Mouse (Mus musculus) CD4-positive helper T cell, adult 2 months (primary cell): ENCODE results near the gene Aldh1a1.
"Not testable (repeated sequence)": the region's sequence is repeated elsewhere in the genome, so short reads cannot be mapped to it uniquely, and the experiment has no call there.

Experiments used
- DNase-seq: peaks from one replicate; pipeline ENCODE4 v3.0.0-alpha.2; 2012; ENCODE audit warnings: low read depth, missing footprints, low spot score

The Aldh1a1 gene

DNA sequence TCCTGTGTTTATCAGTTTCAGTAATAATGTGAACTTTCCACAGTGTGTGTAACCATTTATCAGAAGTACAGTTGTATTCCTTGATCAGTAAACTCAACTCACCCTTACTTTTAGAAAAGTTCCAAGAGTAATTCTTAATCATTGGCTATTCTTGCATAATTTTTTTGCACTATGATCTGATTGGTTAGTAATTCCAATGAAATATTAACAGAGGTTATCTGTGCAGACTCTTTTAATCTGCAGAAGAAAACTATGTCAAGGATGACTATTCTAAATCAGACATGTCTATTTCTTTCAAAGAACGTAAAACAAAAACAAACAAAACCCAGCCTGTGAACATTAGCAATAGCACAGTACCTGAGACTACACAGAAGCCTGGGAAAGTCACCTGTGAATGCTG is 62.9 kb downstream of the Aldh1a1 start:
- no peak for DNase-seq

DNA sequence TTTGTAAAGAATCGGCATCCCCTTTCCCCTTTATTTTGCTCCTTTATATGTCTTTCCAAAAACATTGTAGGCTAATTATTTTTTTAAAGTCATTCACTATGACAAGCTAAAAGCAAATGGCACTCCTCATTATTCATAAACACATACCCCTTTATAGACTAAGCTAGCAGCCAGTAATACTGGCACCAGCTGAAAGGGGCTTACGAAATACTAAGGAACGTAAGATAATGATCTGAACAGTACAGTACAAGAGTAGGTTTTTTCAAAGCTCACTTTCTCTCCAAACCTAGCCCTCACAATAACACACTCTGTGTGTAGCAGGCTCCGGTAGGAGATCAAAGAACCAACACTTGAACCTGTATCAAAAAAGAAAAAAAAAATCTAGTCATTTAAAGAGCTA is 64.7 kb downstream of the Aldh1a1 start:
- DNase-seq: no peak

- DNase-seq: no peak
These were observed 65.6 kb downstream of the Aldh1a1 start for GRCm38 (mm10) chr19:20558069-20558468.

DNA sequence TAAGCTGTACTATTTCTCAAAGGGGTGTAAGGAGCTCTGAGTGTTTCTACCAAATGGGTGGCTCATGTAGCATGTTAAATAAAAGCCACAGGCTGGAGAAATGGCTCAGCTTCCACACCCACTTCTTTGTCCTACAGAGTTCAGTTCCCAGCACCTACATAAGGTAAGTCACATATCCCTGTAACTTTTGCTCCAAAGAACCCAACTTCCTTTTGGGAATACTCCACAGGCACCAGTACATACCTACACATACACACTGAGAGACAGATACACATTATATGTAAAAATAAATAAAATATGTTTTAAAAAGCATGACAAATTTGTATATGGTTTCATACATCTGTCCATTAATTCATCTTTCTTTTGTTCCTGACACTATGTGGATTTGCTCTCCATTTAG is 66.0 kb downstream of the Aldh1a1 start:
- no peak for DNase-seq

- DNase-seq: no peak
These were observed 66.4 kb downstream of the Aldh1a1 start for GRCm38 (mm10) chr19:20558952-20559351.

- no peak for DNase-seq
These were observed 67.4 kb downstream of the Aldh1a1 start for GRCm38 (mm10) chr19:20559952-20560351.

- no peak for DNase-seq
These were observed 69.9 kb downstream of the Aldh1a1 start for GRCm38 (mm10) chr19:20562396-20562795.

GRCm38 (mm10) chr19:20566294-20566693 is 73.8 kb downstream of the Aldh1a1 start:
- DNase-seq: no peak

DNA sequence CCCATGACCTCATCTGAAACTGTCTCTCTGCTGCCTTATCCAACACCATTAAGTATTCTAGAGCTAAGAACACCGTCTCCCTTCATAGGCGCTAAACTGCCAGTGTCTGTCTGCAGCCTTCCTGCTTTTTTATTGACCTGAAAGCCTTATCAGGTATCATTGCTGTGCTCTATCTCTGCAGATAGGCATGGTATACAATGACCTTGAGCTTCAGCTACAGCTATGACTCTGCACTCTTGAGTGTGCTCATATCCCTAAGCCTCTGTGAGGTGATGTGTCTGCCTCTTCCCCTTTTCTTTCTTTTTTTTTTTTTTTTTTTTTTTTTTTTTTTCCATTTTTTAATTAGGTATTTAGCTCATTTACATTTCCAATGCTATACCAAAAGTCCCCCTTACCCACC is 74.5 kb downstream of the Aldh1a1 start:
- no peak for DNase-seq

- no peak for DNase-seq
These were observed 84.5 kb downstream of the Aldh1a1 start for GRCm38 (mm10) chr19:20576984-20577383.

DNA sequence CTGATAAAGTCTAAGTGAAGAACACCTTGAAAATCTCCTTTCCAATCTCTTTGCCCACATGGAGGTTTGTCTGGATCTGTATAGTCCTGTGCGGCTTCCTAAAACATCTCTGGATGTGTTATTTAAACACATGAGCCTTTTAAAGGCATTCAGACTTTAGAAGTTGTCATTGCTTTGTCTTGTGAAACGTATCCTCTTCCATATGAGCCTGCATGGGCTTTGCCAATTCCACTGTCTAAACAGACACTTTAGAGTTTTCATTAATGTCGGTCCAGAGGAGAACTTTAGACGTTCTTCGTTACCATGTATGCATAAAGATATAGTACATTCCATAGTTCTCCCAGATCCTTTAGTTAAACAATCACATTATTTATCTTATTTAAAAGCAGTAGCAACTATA is 84.9 kb downstream of the Aldh1a1 start:
- no peak for DNase-seq

DNA sequence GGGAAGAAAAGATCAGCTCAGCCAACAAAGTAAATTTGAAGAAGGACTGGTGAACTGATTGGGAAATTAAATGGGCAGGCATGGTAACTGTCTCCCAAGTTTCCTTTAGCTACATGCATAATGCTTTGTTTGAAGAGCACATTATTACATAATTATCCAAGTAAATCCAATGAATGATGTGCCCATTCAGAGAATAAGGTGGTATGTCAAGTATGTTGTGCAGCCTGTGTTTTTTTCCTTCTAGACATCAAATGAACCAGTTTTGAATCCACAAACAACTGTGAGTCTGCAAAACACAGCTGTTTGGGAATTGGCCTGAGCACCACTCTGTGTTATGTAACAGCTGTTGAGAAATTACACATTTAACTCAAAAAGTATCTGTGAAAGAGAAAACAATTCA is 107.4 kb downstream of the Aldh1a1 start:
- no peak for DNase-seq

- DNase-seq: no peak
These were observed 109.2 kb downstream of the Aldh1a1 start for GRCm38 (mm10) chr19:20601739-20602138.

- DNase-seq: no peak
These were observed 110.7 kb downstream of the Aldh1a1 start for GRCm38 (mm10) chr19:20603212-20603611.

- DNase-seq: no peak
These were observed 111.4 kb downstream of the Aldh1a1 start for GRCm38 (mm10) chr19:20603866-20604265.

DNA sequence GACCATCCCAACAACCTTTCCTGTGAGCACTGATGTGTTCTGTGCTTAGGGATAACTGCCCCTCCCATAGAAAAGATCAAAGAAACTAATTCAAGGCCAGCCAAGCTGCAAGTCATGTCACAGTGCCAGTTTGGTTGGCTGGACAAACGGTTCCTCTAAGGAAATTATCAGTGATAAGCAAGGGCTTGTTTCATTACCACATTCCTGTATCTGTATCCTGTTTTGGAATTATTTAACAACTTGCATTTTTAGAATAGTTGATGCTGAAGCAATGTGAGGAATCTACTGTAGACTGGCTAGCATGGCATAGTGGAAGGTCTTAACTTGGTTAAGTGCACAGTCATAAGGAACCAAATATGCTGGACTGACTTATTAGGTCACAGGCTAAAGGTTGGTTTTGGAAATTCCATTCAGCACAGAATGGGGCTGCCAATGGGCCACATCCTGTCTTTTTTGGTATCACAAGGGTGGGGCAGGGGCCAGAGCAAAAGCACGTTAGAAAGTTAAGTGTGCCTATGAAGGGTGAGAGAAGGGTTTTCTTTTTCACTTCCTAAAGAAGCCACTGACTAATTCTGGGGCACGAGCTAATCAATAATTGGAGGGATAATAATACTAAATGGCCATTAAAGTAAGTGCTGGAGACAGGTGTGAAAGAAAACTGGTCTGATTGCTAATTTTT is 121.9 kb downstream of the Aldh1a1 start:
- no peak for DNase-seq

GRCm38 (mm10) chr19:20622434-20622833 is 129.9 kb downstream of the Aldh1a1 start:
- DNase-seq: no peak

DNA sequence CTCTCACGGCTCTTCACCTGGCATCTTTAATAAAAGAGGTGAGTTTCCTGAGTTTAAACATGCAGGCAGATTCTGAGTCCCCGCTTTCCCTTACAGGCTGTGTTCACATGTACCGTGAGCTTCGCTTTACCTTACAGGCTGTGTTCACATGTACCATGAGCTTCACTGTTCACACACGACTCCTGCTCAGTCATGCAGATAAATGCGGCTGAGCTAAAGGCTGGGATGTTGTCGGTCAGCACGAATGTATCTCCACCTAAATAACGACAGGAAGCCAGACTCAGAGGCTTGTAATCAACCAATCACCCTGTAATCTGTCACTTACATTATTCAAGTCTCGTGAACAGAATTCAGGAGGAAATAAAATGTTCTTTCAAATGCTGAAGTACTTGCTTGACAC is 130.9 kb downstream of the Aldh1a1 start:
- DNase-seq: no peak

GRCm38 (mm10) chr19:20631020-20631419 is 138.5 kb downstream of the Aldh1a1 start:
- no peak for DNase-seq

- no peak for DNase-seq
These were observed 141.6 kb downstream of the Aldh1a1 start for GRCm38 (mm10) chr19:20633876-20634691.

GRCm38 (mm10) chr19:20644346-20644745 is 151.8 kb downstream of the Aldh1a1 start:
- no peak for DNase-seq

DNA sequence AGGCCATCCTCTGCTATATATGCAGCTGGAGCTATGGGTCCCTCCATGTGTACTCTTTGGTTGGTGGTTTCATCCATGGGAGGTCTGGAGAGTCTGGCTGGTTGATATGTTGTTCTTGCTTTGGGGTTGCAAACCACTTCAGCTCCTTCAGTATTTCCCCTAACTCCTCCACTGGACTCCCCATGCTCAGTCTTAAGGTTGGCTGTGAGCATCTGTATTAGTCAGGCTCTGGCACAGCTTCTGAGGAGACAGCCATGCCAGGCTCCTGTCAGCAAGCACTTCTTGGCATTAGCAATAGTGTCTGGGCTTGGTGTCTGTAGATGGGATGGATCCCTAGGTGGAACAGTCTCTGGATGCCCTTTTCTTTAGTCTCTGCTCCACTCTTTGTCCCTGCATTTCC is 155.0 kb downstream of the Aldh1a1 start:
- DNase-seq: not testable (repeated sequence)

DNA sequence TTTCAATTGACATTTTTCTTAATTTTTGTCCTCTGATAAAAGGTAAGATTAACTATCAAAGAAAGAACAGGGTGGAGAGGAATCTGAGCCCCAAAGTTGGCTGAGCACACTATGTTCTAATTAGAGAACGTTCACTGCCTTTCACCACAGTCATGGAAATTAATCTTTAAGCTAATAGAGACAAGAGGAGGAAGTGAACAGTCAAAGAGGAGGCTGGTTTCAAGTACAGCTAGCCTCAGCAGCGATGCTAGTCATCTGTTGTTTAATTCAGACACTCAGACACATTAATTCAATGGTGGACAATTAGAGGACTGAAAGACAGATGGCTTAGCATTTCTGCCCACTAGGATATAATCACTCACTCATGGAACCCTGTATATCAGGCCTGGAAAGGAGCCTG is 157.5 kb downstream of the Aldh1a1 start:
- DNase-seq: no peak
